Mouse (Mus musculus): ENCODE measurements at regions not wholly inside any gene's neighbourhood (a gene's known extent, or its start where the extent isn't known, plus 50 kb on each side); places are given as distances from the start of the nearest gene placed in this dataset.

GRCm38 (mm10) chr7:129141942-129142598 is 114.8 kb upstream of the Plpp4 start:
- no peak for TF ChIP-seq CTCF (IDR thresholded peaks at IDR 0.05; ENCODE audit: low read depth)
- TF ChIP-seq EP300 (IDR thresholded peaks at IDR 0.05; ENCODE audit: low read depth): no peak
